Mouse (Mus musculus) intestine, postnatal 0 days (tissue): ENCODE results near the gene Rsph14. TPM values are rescaled to one million over a fixed set of nuclear protein-coding genes. Genes with fewer than 3 reads are reported as not detected.

Experiments used
- ATAC-seq: fragments of 200-750 bp; cut with Nextera tagmentation; 2 replicates; pipeline ENCODE4 v1.8.0; 2017; ENCODE audit warnings: mild to moderate bottlenecking, moderate TSS enrichment, moderate library complexity
- H3K27ac ChIP-seq: fragments of 300-500 bp; sonication (generic); 2 replicates; pipeline ENCODE4 v1.5.1; 2014; ENCODE audit warnings: mild to moderate bottlenecking, low read depth, low read length, moderate library complexity
- H3K27me3 ChIP-seq: fragments of 300-500 bp; sonication (generic); replicated peaks from 2 replicates; pipeline ENCODE4 v1.6.1; 2014; ENCODE audit warnings: low read length, mixed read lengths; ENCODE audit not compliant: control insufficient read depth, insufficient read depth
- H3K36me3 ChIP-seq: fragments of 300-500 bp; sonication (generic); 2 replicates; pipeline ENCODE4 v1.6.1; 2014; ENCODE audit warnings: mild to moderate bottlenecking, moderate library complexity; ENCODE audit not compliant: control insufficient read depth, insufficient read depth
- H3K4me1 ChIP-seq: fragments of 300-500 bp; sonication (generic); replicated peaks from 2 replicates; pipeline ENCODE4 v1.6.1; 2014; ENCODE audit warnings: antibody characterized with exemption, low read length, mixed read lengths; ENCODE audit not compliant: control insufficient read depth, insufficient read depth
- H3K4me2 ChIP-seq: fragments of 300-500 bp; sonication (generic); replicated peaks from 2 replicates; pipeline ENCODE4 v1.6.1; 2014; ENCODE audit warnings: low read depth, mild to moderate bottlenecking, moderate library complexity
- H3K4me3 ChIP-seq: fragments of 300-500 bp; sonication (generic); 2 replicates; pipeline ENCODE4 v1.5.1; 2014; ENCODE audit warnings: low read depth, low read length
- H3K9ac ChIP-seq: fragments of 300-500 bp; sonication (generic); 2 replicates; pipeline ENCODE4 v1.6.1; 2014; ENCODE audit warnings: mild to moderate bottlenecking, low read depth, low read length
- H3K9me3 ChIP-seq: fragments of 300-500 bp; sonication (generic); 2 replicates; pipeline ENCODE4 v1.6.1; 2016; ENCODE audit warnings: mixed run types; ENCODE audit not compliant: control insufficient read depth
- CTCF ChIP-seq: sonication (generic); IDR thresholded peaks from 2 replicates; pipeline ENCODE4 v1.5.1; 2016; ENCODE audit warnings: low read depth, mild to moderate bottlenecking, control low read depth, antibody characterized with exemption, moderate library complexity
- WGBS: fragments of 180-500 bp; shearing (Covaris S2); extraction: QIAGEN DNeasy Blood & Tissue Kit; methylation state at CpG from one replicate; pipeline ENCODE4 v1.1.7; 2014; 5-methylcytosine and 5-hydroxymethylcytosine counted together
- polyA plus RNA-seq: library from polyadenylated mRNA; unstranded; fragments of >200 nt; fragmentation: Nextera tagmentation; extraction: Ambion mirVana; gene quantifications from 2 replicates; pipeline ENCODE4 v1.2.1, GENCODE M21; 2015

The Rsph14 gene
- polyA plus RNA-seq, 1 experiment from 2014 or later = not detected

- WGBS = 67% methylated on average over 1 of the region's 1 CpGs
- no peak for ATAC-seq
- Histone ChIP-seq H3K27me3 (0 out of 2 replicates have a peak, but pooled peaks cover 12% of the 10 kb centered on the region), H3K9me3 (no peaks in the 10 kb centered on the region), H3K4me2 (no peak overlapping the region), H3K9ac (no peak overlapping the region), H3K36me3 (no peaks in the 10 kb centered on the region), H3K4me1 (peaks cover 5% of the 10 kb centered on the region; the same call in 1 of the 2 replicates), H3K27ac (no peak overlapping the region), H3K4me3 (no peak overlapping the region)
- no peak for TF ChIP-seq CTCF
Observed at GRCm38 (mm10) chr10:74964380-74964779, 68.0 kb downstream of the Rsph14 start.

- Histone ChIP-seq H3K27me3 (no peaks in the 10 kb centered on the region), H3K36me3 (no peaks in the 10 kb centered on the region), H3K4me3 (no peak overlapping the region), H3K9me3 (no peaks in the 10 kb centered on the region), H3K27ac (no peak overlapping the region), H3K4me2 (0 out of 2 replicates have a peak overlapping the region, but pooled peaks have one; percentile 9), H3K9ac (no peak overlapping the region), H3K4me1 (no peaks in the 10 kb centered on the region)
- no peak for TF ChIP-seq CTCF
- WGBS = 33% methylated on average over 9 of the region's 9 CpGs
- peak; percentile 64; the same call in 1 of the 2 replicates for ATAC-seq
Observed at GRCm38 (mm10) chr10:74952830-74953443, 79.4 kb downstream of the Rsph14 start.

GRCm38 (mm10) chr10:74940795-74941194 is 91.6 kb downstream of the Rsph14 start:
- H3K9ac ChIP-seq = no peak overlapping the region
- ATAC-seq = no peak
- TF ChIP-seq CTCF = peak; percentile 28

GRCm38 (mm10) chr10:74939300-74939699 is 93.1 kb downstream of the Rsph14 start:
- peak; percentile 55 for TF ChIP-seq CTCF
- no peak overlapping the region for H3K4me2 ChIP-seq
- no peaks in the 10 kb centered on the region for H3K36me3 ChIP-seq
- H3K4me3 ChIP-seq = no peak overlapping the region
- no peaks in the 10 kb centered on the region for H3K4me1 ChIP-seq
- no peaks in the 10 kb centered on the region for H3K27me3 ChIP-seq
- no peak overlapping the region for H3K9ac ChIP-seq
- no peaks in the 10 kb centered on the region for H3K9me3 ChIP-seq
- ATAC-seq = no peak
- WGBS = 67% methylated on average over 3 of the region's 3 CpGs
- no peak overlapping the region for H3K27ac ChIP-seq

More at GRCm38 (mm10) chr10:74940795-74941194, 91.6 kb downstream of the Rsph14 start:
- Histone ChIP-seq H3K4me3 (no peak overlapping the region), H3K4me2 (no peak overlapping the region), H3K36me3 (no peaks in the 10 kb centered on the region), H3K9me3 (no peaks in the 10 kb centered on the region), H3K4me1 (no peaks in the 10 kb centered on the region), H3K27ac (no peak overlapping the region), H3K27me3 (no peaks in the 10 kb centered on the region)
- WGBS = 84% methylated on average over 1 of the region's 1 CpGs

GRCm38 (mm10) chr10:74938410-74938809 is 94.0 kb downstream of the Rsph14 start:
- no peaks in the 10 kb centered on the region for H3K36me3 ChIP-seq

GRCm38 (mm10) chr10:74937003-74937790 is 95.2 kb downstream of the Rsph14 start:
- Histone ChIP-seq H3K27me3 (no peaks in the 10 kb centered on the region), H3K36me3 (no peaks in the 10 kb centered on the region), H3K4me3 (no peak overlapping the region), H3K9me3 (no peaks in the 10 kb centered on the region), H3K4me2 (no peak overlapping the region), H3K9ac (no peak overlapping the region), H3K4me1 (no peaks in the 10 kb centered on the region), H3K27ac (no peak overlapping the region)
- ATAC-seq = 0 out of 2 replicates have a peak, but pooled peaks have one; percentile 34
- TF ChIP-seq CTCF = peak; percentile 89
- WGBS = 82% methylated on average over 10 of the region's 10 CpGs

More at GRCm38 (mm10) chr10:74938410-74938809, 94.0 kb downstream of the Rsph14 start:
- Histone ChIP-seq H3K9ac (no peak overlapping the region), H3K27me3 (no peaks in the 10 kb centered on the region), H3K4me1 (no peaks in the 10 kb centered on the region), H3K4me3 (no peak overlapping the region), H3K4me2 (no peak overlapping the region), H3K9me3 (no peaks in the 10 kb centered on the region), H3K27ac (no peak overlapping the region)
- TF ChIP-seq CTCF = peak; percentile 58
- WGBS = 52% methylated on average over 5 of the region's 5 CpGs
- ATAC-seq = no peak
